Mouse (Mus musculus): Measurements from ENCODE around the gene Vgf.

DNA sequence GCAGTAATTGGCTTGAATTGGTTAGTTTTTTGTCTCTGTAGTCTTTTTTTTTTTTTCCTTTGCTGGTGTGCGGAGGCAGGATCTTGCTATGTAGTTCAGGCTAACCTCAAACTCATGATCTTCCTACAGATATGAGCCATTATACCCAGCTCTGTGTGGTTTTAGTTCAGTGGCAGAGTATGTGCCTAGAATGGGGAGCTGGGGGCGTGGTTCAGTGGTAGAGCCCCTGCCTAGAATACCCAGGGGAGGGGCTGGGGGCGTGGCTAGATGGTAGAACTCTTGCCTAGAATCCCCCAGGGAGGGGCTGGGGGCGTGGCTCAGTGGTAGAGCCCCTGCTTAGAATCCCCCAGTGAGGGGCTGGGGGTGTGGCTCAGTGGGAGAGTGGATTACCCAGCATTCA is 42.5 kb downstream of the Vgf start:
- TF ChIP-seq POLR2A (IDR thresholded peaks at IDR 0.05; ENCODE audit: low read depth, low read length) (no peak), CTCF (IDR thresholded peaks at IDR 0.05; ENCODE audit: extremely low read depth, insufficient read length, insufficient replicate concordance, low read depth, low read length) (no peak)

All from small intestine, adult 2 months (tissue).